Mouse (Mus musculus) heart, adult 2 months (tissue): ENCODE results near the gene Duox2.
"Not testable (repeated sequence)": the region's sequence is repeated elsewhere in the genome, so short reads cannot be mapped to it uniquely, and the experiment has no call there.

Experiments used
- CTCF ChIP-seq: fragments of 200-600 bp; IDR thresholded peaks from 2 replicates; pipeline ENCODE4 v1.8.1; 2022; ENCODE audit warnings: antibody characterized with exemption, mild to moderate bottlenecking, moderate library complexity
- EP300 ChIP-seq: fragments of 200-500 bp; IDR thresholded peaks from 2 replicates; pipeline ENCODE4 v1.6.1; 2011; ENCODE audit warnings: low read depth, low read length, control low read depth; ENCODE audit not compliant: insufficient read depth
- POLR2A ChIP-seq: fragments of 200-500 bp; IDR thresholded peaks from 2 replicates; pipeline ENCODE4 v1.6.1; 2011; ENCODE audit warnings: mild to moderate bottlenecking, low read depth, low read length, control low read depth; ENCODE audit not compliant: insufficient read depth

DNA sequence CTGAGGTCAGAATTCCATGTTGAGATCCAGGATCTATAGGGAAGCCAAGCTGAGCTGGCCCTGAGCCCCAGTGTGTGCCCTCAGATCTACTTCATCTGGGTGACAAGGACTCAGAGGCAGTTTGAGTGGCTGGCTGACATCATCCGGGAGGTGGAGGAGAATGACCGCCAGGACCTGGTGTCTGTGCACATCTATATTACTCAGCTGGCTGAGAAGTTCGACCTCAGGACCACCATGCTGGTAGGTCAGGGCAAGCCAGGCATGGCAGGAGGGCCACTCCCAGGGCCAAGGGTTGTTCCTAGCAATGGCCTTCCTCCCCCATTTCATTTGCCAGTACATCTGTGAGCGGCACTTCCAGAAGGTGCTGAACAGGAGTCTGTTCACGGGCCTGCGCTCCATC, 47.9 kb upstream of the Duox2 start:
- not testable (repeated sequence) for TF ChIP-seq CTCF, EP300, POLR2A
